Mouse (Mus musculus): ENCODE measurements around the gene Fam160b1.

Gene Fam160b1

GRCm38 (mm10) chr19:57340900-57341742, 19.4 kb upstream of the Fam160b1 start:
- in situ Hi-C loops (cut with MboI, MseI) = no loop called here

GRCm38 (mm10) chr19:57343860-57344259, 16.6 kb upstream of the Fam160b1 start:
- in situ Hi-C loops (cut with MboI, MseI) = no loop called here

GRCm38 (mm10) chr19:57344678-57345077, 15.8 kb upstream of the Fam160b1 start:
- in situ Hi-C loops (cut with MboI, MseI) = no loop called here

GRCm38 (mm10) chr19:57349096-57349495, 11.4 kb upstream of the Fam160b1 start:
- in situ Hi-C loops (cut with MboI, MseI) = no loop called here

- in situ Hi-C loops (cut with MboI, MseI) = loop anchor here in 1 of 2 experiments (10.0 kb wide), 1 partner anchor 1428 kb away; no protein-coding TSS in a partner anchor
Measured at GRCm38 (mm10) chr19:57352337-57352935, 8.0 kb upstream of the Fam160b1 start.

GRCm38 (mm10) chr19:57353228-57353627, 7.3 kb upstream of the Fam160b1 start:
- in situ Hi-C loops (cut with MboI, MseI) = loop anchor here in 1 of 2 experiments (10.0 kb wide), 1 partner anchor 1428 kb away; no protein-coding TSS in a partner anchor

- in situ Hi-C loops (cut with MboI, MseI) = loop anchor here in 1 of 2 experiments (10.0 kb wide), 1 partner anchor 1429 kb away; no protein-coding TSS in a partner anchor
Measured at GRCm38 (mm10) chr19:57354050-57354449, 6.4 kb upstream of the Fam160b1 start.

GRCm38 (mm10) chr19:57354715-57355114, 5.8 kb upstream of the Fam160b1 start:
- in situ Hi-C loops (cut with MboI, MseI) = loop anchor here in 1 of 2 experiments (10.0 kb wide), 1 partner anchor 1430 kb away; no protein-coding TSS in a partner anchor

- in situ Hi-C loops (cut with MboI, MseI) = loop anchor here in 1 of 2 experiments (10.0 kb wide), 1 partner anchor 1431 kb away; no protein-coding TSS in a partner anchor
Measured at GRCm38 (mm10) chr19:57355451-57356251, 4.8 kb upstream of the Fam160b1 start.

- in situ Hi-C loops (cut with MboI, MseI) = loop anchor here in 1 of 2 experiments (10.0 kb wide), 1 partner anchor 1431 kb away; no protein-coding TSS in a partner anchor
Measured at GRCm38 (mm10) chr19:57356273-57356672, 4.2 kb upstream of the Fam160b1 start.

GRCm38 (mm10) chr19:57357244-57357643, 3.2 kb upstream of the Fam160b1 start:
- in situ Hi-C loops (cut with MboI, MseI) = loop anchor here in 1 of 2 experiments (10.0 kb wide), 1 partner anchor 1432 kb away; no protein-coding TSS in a partner anchor

GRCm38 (mm10) chr19:57357811-57358210, 2.7 kb upstream of the Fam160b1 start:
- in situ Hi-C loops (cut with MboI, MseI) = loop anchor here in 1 of 2 experiments (10.0 kb wide), 1 partner anchor 1433 kb away; no protein-coding TSS in a partner anchor

GRCm38 (mm10) chr19:57358322-57358721, 2.2 kb upstream of the Fam160b1 start:
- in situ Hi-C loops (cut with MboI, MseI) = loop anchor here in 1 of 2 experiments (10.0 kb wide), 1 partner anchor 1434 kb away; no protein-coding TSS in a partner anchor

- in situ Hi-C loops (cut with MboI, MseI) = loop anchor here in 1 of 2 experiments (10.0 kb wide), 1 partner anchor 1434 kb away; no protein-coding TSS in a partner anchor
Measured at GRCm38 (mm10) chr19:57358836-57359598, 1.5 kb upstream of the Fam160b1 start.

- in situ Hi-C loops (cut with MboI, MseI) = loop anchor here in 1 of 2 experiments (10.0 kb wide), 1 partner anchor 1435 kb away; no protein-coding TSS in a partner anchor
Measured at GRCm38 (mm10) chr19:57359701-57360326, 666 bp upstream of the Fam160b1 start.

- in situ Hi-C loops (cut with MboI, MseI) = no loop called here
Measured at GRCm38 (mm10) chr19:57361131-57361938, 855 bp downstream of the Fam160b1 start.

- in situ Hi-C loops (cut with MboI, MseI) = no loop called here
Measured at GRCm38 (mm10) chr19:57361939-57362307, 1.4 kb downstream of the Fam160b1 start.

GRCm38 (mm10) chr19:57362586-57362985, 2.1 kb downstream of the Fam160b1 start:
- in situ Hi-C loops (cut with MboI, MseI) = no loop called here

- in situ Hi-C loops (cut with MboI, MseI) = no loop called here
Measured at GRCm38 (mm10) chr19:57363076-57363475, 2.6 kb downstream of the Fam160b1 start.
